In the genomic region with DNA sequence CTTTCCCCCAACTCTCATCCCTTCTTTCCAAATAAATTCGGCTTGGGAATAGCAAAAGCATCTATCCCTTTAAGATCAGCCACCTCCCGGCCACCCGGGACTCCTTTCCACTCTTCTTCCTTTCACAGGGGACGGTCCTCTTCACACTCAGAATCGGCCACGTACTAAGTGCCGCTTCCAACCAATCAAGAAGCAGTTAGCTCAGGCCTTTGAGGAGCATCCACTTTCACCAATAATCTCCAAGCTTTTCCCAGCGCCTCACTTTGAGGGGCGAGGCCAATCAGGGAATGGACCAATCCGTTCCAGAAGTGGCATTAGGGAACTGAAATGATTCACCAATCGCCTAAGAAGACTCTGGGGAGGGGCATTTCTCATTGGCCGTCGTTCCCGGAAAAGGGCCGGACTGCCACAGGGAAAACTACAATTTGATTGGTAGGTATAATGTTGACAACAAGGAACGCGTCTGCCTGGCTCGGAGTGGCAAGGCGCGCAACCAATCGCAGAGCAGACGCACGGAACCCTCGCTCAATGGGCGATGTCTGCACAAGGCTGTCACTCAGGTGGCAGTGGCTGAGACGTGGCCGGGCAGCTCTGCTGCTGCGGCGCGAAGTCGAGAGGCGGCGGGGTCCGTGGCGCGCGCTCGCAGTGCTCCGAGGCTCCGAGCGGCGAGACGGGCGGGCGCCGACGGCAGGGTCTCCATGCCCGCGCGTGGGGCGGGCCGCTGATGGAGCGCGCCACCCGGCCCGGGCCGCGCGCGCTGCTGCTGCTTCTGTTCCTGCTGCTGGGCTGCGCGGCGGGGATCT, we compare ENCODE assay signal across 8 mouse cellular contexts. TPM values are rescaled to one million over a fixed set of nuclear protein-coding genes. Genes with fewer than 3 reads are reported as not detected.
DNase-seq lines count a peak whose midpoint lies in the region; ATAC-seq and TF ChIP-seq lines count a peak whose summit lies in the region.

TSS of gene Eif2ak3 (plus strand) at position 514 of the 803 bp plus-strand sequence.

- peak; percentile 78 for TF ChIP-seq POLR2A in olfactory bulb, adult 2 months (IDR thresholded peaks at IDR 0.05; ENCODE audit: insufficient read depth, low read depth, low read length)
- peak; percentile 84; the same call in 1 of the 2 replicates for TF ChIP-seq POLR2A in thymus, adult 2 months (IDR thresholded peaks at IDR 0.05; ENCODE audit: control insufficient read depth, extremely low read depth, insufficient read depth, low read length, poor library complexity)

- peak within 1 kb of the TSS; percentile 88 for H3K9ac ChIP-seq in forebrain, embryonic 16.5 days (replicated peaks; ENCODE audit: low read depth, low read length)
- peak within 1 kb of the TSS; percentile 81 for H3K9ac ChIP-seq in lung, embryonic 14.5 days

- H3K36me3 ChIP-seq in G1E (replicated peaks) = peaks cover 16% of the 10 kb centered on the region
- H3K36me3 ChIP-seq in forebrain, embryonic 16.5 days (ENCODE audit: control insufficient read depth, insufficient read depth) = no peaks in the 10 kb centered on the region
- H3K36me3 ChIP-seq in lung, embryonic 14.5 days (ENCODE audit: insufficient read depth) = no peaks in the 10 kb centered on the region
- no peaks in the 10 kb centered on the region for H3K36me3 ChIP-seq in thymus, adult 2 months (ENCODE audit: control insufficient read depth, insufficient read depth, low read length)

- whole genome bisulfite sequencing in forebrain, embryonic 16.5 days = under 1% methylated on average over 49 of the region's 63 CpGs
- WGBS in lung, embryonic 14.5 days = under 1% methylated on average over 63 of the region's 63 CpGs
- under 1% methylated on average over 63 of the region's 63 CpGs for WGBS in olfactory bulb, adult 2 months
- WGBS in thymus, adult 2 months = under 1% methylated on average over 63 of the region's 63 CpGs

- H3K27ac ChIP-seq in forebrain, embryonic 16.5 days (ENCODE audit: low read length) = peak within 1 kb of the TSS; percentile 95
- peak within 1 kb of the TSS; percentile 85 for H3K27ac ChIP-seq in layer of hippocampus, adult 2 months
- peak within 1 kb of the TSS; percentile 88 for H3K27ac ChIP-seq in lung, embryonic 14.5 days (ENCODE audit: low read depth)
- peak within 1 kb of the TSS; percentile 74 for H3K27ac ChIP-seq in olfactory bulb, adult 2 months (ENCODE audit: insufficient read depth, low read depth, low read length)
- H3K27ac ChIP-seq in thymus, adult 2 months (ENCODE audit: control insufficient read depth, insufficient read depth, low read length) = peak within 1 kb of the TSS; percentile 54

- H3K4me3 ChIP-seq in G1E (ENCODE audit: low read depth, low read length) = peak within 1 kb of the TSS; percentile 99
- peak within 1 kb of the TSS; percentile 70 for H3K4me3 ChIP-seq in forebrain, embryonic 16.5 days (replicated peaks; ENCODE audit: low read length)
- H3K4me3 ChIP-seq in layer of hippocampus, adult 2 months = peak within 1 kb of the TSS; percentile 96
- peak within 1 kb of the TSS; percentile 90 for H3K4me3 ChIP-seq in lung, embryonic 14.5 days (ENCODE audit: low read depth, low read length)
- H3K4me3 ChIP-seq in olfactory bulb, adult 2 months (ENCODE audit: insufficient read depth, low read depth, low read length) = peak within 1 kb of the TSS; percentile 80
- peak within 1 kb of the TSS; percentile 80 for H3K4me3 ChIP-seq in thymus, adult 2 months (ENCODE audit: control insufficient read depth, insufficient read depth, low read length)

- H3K27me3 ChIP-seq in G1E (ENCODE audit: insufficient read depth, low read length) = no peaks in the 10 kb centered on the region
- no peaks in the 10 kb centered on the region for H3K27me3 ChIP-seq in forebrain, embryonic 16.5 days (replicated peaks; ENCODE audit: control insufficient read depth, insufficient read depth, low read length)
- no peaks in the 10 kb centered on the region for H3K27me3 ChIP-seq in lung, embryonic 14.5 days (ENCODE audit: insufficient read depth, low read length)
- H3K27me3 ChIP-seq in thymus, adult 2 months (ENCODE audit: control insufficient read depth, insufficient read depth, low read length) = no peaks in the 10 kb centered on the region

- H3K4me2 ChIP-seq in forebrain, embryonic 16.5 days (ENCODE audit: low read length) = peak within 1 kb of the TSS; percentile 90
- H3K4me2 ChIP-seq in lung, embryonic 14.5 days = peak within 1 kb of the TSS; percentile 66

- peaks cover 37% of the 10 kb centered on the region for H3K4me1 ChIP-seq in G1E (ENCODE audit: insufficient read depth, low read depth, low read length)
- peaks cover 26% of the 10 kb centered on the region for H3K4me1 ChIP-seq in forebrain, embryonic 16.5 days (replicated peaks; ENCODE audit: control insufficient read depth, insufficient read depth, low read length)
- H3K4me1 ChIP-seq in lung, embryonic 14.5 days (ENCODE audit: insufficient read depth) = peaks cover 18% of the 10 kb centered on the region
- no peaks in the 10 kb centered on the region for H3K4me1 ChIP-seq in olfactory bulb, adult 2 months (ENCODE audit: control insufficient read depth, insufficient read depth, low read length)
- peaks cover 14% of the 10 kb centered on the region for H3K4me1 ChIP-seq in thymus, adult 2 months (replicated peaks; ENCODE audit: control insufficient read depth, insufficient read depth, low read length)

- no peaks in the 10 kb centered on the region for H3K9me3 ChIP-seq in G1E (replicated peaks)
- H3K9me3 ChIP-seq in forebrain, embryonic 16.5 days (ENCODE audit: control insufficient read depth, low read length) = no peaks in the 10 kb centered on the region
- H3K9me3 ChIP-seq in lung, embryonic 14.5 days (ENCODE audit: low read depth, low read length) = no peaks in the 10 kb centered on the region

- TF ChIP-seq CTCF in G1E (IDR thresholded peaks at IDR 0.05; ENCODE audit: low read depth, low read length) = no peak
- no peak; the same call in 1 of the 2 replicates for TF ChIP-seq CTCF in layer of hippocampus, adult 2 months (conservative IDR thresholded peaks at IDR 0.05)
- TF ChIP-seq CTCF in lung, embryonic 14.5 days (IDR thresholded peaks at IDR 0.05; ENCODE audit: low read depth) = no peak
- TF ChIP-seq CTCF in olfactory bulb, adult 2 months (IDR thresholded peaks at IDR 0.05; ENCODE audit: insufficient read depth, low read depth, low read length) = no peak
- 0 out of 2 replicates have a peak, but pooled peaks have one; percentile 28 for TF ChIP-seq CTCF in thymus, adult 2 months (IDR thresholded peaks at IDR 0.05; ENCODE audit: borderline replicate concordance, control insufficient read depth, extremely low read depth, insufficient read depth, low read length, poor library complexity)

- intact Hi-C loops in heart, postnatal 36 days (cut with DNase I) = loop anchor here (2.0 kb wide), 1 partner anchor 31 kb away; no protein-coding TSS in a partner anchor

- DNase-seq in G1E (ENCODE audit: low spot score) = peak; percentile 99
- DNase-seq in cerebellum, adult 18-20 months = peak; percentile 97 to 99
- peak; percentile 94 to 97 for DNase-seq in heart, postnatal 36 days
- peak; percentile 95 to 100 for DNase-seq in layer of hippocampus, adult 2 months (ENCODE audit: low spot score in 2 of 2)
- DNase-seq in lung, embryonic 14.5 days = peak; percentile 99
- DNase-seq in thymus, adult 2 months = peak; percentile 97

- peak; percentile 95 for ATAC-seq in G1E (ENCODE audit: extremely low read depth, insufficient number of reproducible peaks, low FRiP score, poor library complexity, severe bottlenecking)
- ATAC-seq in forebrain, embryonic 16.5 days = peak; percentile 99
- ATAC-seq in lung, embryonic 14.5 days (ENCODE audit: insufficient read depth) = peak; percentile 99

RNA-seq across cellular contexts. Expression of gene Eif2ak3, which starts in this region (rescaled TPM):
- total RNA-seq in G1E (2014; fragmentation: Nextera tagmentation) (15.4 and 22.2 TPM in 2 replicates), G1E (2017) (11.7 and 12.0 TPM in 2 replicates)
- 1.8 and 1.9 TPM in 2 replicates for polyA plus RNA-seq in G1E (2012)
- polyA plus RNA-seq in forebrain, embryonic 16.5 days (2015; fragmentation: Nextera tagmentation; extraction: Ambion mirVana) = 14.4 and 17.8 TPM in 2 replicates
- 1 to 10 TPM; 9.2 to 9.6 TPM for total RNA-seq in heart, postnatal 36 days (2021)
- 10 to 100 TPM; 19.5 to 21.8 TPM for total RNA-seq in layer of hippocampus, adult 2 months (2021)
- 8.9 and 9.7 TPM in 2 replicates for polyA plus RNA-seq in lung, embryonic 14.5 days (2014; fragmentation: Nextera tagmentation; extraction: Ambion mirVana)
- polyA plus RNA-seq in olfactory bulb, adult 2 months (2012; ENCODE audit: insufficient read depth, insufficient read length, low replicate concordance, missing spikeins) = not detected in 2 replicates
- 25.9 and 33.0 TPM in 2 replicates for polyA plus RNA-seq in thymus, adult 2 months (2012; rRNA removed)

Comparison
In these comparisons a context has a peak if more than half of its experiments do, and no peak if none do; other contexts are left out.
1. Peak in every context shown above with its lines: DNase-seq, ATAC-seq, H3K4me3 ChIP-seq and H3K27ac ChIP-seq.